ENCODE assay signal across 9 mouse cellular contexts in genomic region chr7:16728596-16729348, GRCm38 (mm10). TPM values are rescaled to one million over a fixed set of nuclear protein-coding genes. Genes with fewer than 3 reads are reported as not detected.
DNase-seq lines count a peak whose midpoint lies in the region; ATAC-seq and TF ChIP-seq lines count a peak whose summit lies in the region.
"Had no signal": no experiment of that assay in that cellular context is flagged by ENCODE, and none has a peak within 500 bp of the region (broad histone marks: within the 10 kb centered on the region; RNA-seq: fewer than 3 reads in every experiment).

No protein-coding gene starts in this region.

- peak overlapping the region; percentile 58 for H3K27ac ChIP-seq in gastrocnemius, adult 2 months
- peak overlapping the region; percentile 14; the same call in 1 of the 2 replicates for H3K27ac ChIP-seq in hindbrain, embryonic 16.5 days (ENCODE audit: low read depth, low read length)
- peak overlapping the region; percentile 85 for H3K27ac ChIP-seq in limb, embryonic 10.5 days
- no peak overlapping the region for H3K27ac ChIP-seq in midbrain, embryonic 12.5 days (replicated peaks)
- H3K27ac ChIP-seq in small intestine, adult 2 months (ENCODE audit: insufficient read depth, low read depth, low read length) = no peak overlapping the region

- DNase-seq in adrenal gland, adult (ENCODE audit: inconsistent age in 2 of 2, low spot score in 1 of 2) = peak; percentile 59 to 85
- DNase-seq in adrenal gland, adult 8-10 months = no peak
- DNase-seq in cerebellum, postnatal 10 days = peak; percentile 86 to 90
- peak; percentile 78 for DNase-seq in gastrocnemius, adult 2 months
- peak; percentile 77 for DNase-seq in limb, embryonic 10.5 days (ENCODE audit: low spot score)

- ATAC-seq in hindbrain, embryonic 16.5 days = peak; percentile 74
- peak; percentile 51; the same call in 1 of the 2 replicates for ATAC-seq in midbrain, embryonic 12.5 days (ENCODE audit: low FRiP score, low read depth)

- H3K27me3 ChIP-seq in hindbrain, embryonic 16.5 days (replicated peaks; ENCODE audit: control insufficient read depth, insufficient read depth, low read length) = no peaks in the 10 kb centered on the region
- H3K27me3 ChIP-seq in limb, embryonic 10.5 days (ENCODE audit: low read depth, poor library complexity, severe bottlenecking) = no peaks in the 10 kb centered on the region
- no peaks in the 10 kb centered on the region for H3K27me3 ChIP-seq in midbrain, embryonic 12.5 days
- no peaks in the 10 kb centered on the region for H3K27me3 ChIP-seq in small intestine, adult 2 months (ENCODE audit: control insufficient read depth, insufficient read depth, low read length)

- TF ChIP-seq POLR2A in small intestine, adult 2 months (IDR thresholded peaks at IDR 0.05; ENCODE audit: low read depth, low read length) = no peak

- peak overlapping the region; percentile 39; the same call in 1 of the 2 replicates for H3K9ac ChIP-seq in hindbrain, embryonic 16.5 days (ENCODE audit: low read depth, low read length)
- no peak overlapping the region for H3K9ac ChIP-seq in midbrain, embryonic 12.5 days (replicated peaks)

- intact Hi-C loops in gastrocnemius, adult 2 months (cut with DNase I) = loop anchor here (1.0 to 10.0 kb wide), 2 partner anchors 100 to 254 kb away; partner anchors contain the start of gene Npas1

- TF ChIP-seq CTCF in gastrocnemius, adult 2 months (IDR thresholded peaks at IDR 0.05) = peak; percentile 75
- peak; percentile 64; the same call in 1 of the 2 replicates for TF ChIP-seq CTCF in small intestine, adult 2 months (IDR thresholded peaks at IDR 0.05; ENCODE audit: extremely low read depth, insufficient read length, insufficient replicate concordance, low read depth, low read length)

- 26% methylated on average over 14 of the region's 14 CpGs for WGBS in hindbrain, embryonic 16.5 days
- 30% methylated on average over 14 of the region's 14 CpGs for WGBS in limb, embryonic 10.5 days
- WGBS in midbrain, embryonic 12.5 days = 34% methylated on average over 14 of the region's 14 CpGs
- 15% methylated on average over 14 of the region's 14 CpGs for WGBS in small intestine, adult 2 months

- peaks cover 4% of the 10 kb centered on the region; the same call in 1 of the 2 replicates for H3K4me1 ChIP-seq in hindbrain, embryonic 16.5 days (ENCODE audit: control insufficient read depth, insufficient read depth, low read depth, low read length)
- H3K4me1 ChIP-seq in limb, embryonic 10.5 days = peaks cover 21% of the 10 kb centered on the region
- H3K4me1 ChIP-seq in midbrain, embryonic 12.5 days = no peaks in the 10 kb centered on the region; the same call in 1 of the 2 replicates
- peaks cover 12% of the 10 kb centered on the region; the same call in 1 of the 2 replicates for H3K4me1 ChIP-seq in small intestine, adult 2 months (ENCODE audit: control insufficient read depth, insufficient read depth, insufficient read length, low read length)

- peak overlapping the region; percentile 46 for H3K4me2 ChIP-seq in hindbrain, embryonic 16.5 days (ENCODE audit: low read length)
- peak overlapping the region; percentile 29 for H3K4me2 ChIP-seq in midbrain, embryonic 12.5 days (replicated peaks)

- no peaks in the 10 kb centered on the region for H3K36me3 ChIP-seq in hindbrain, embryonic 16.5 days (ENCODE audit: control insufficient read depth, insufficient read depth, low read length)
- no peaks in the 10 kb centered on the region for H3K36me3 ChIP-seq in limb, embryonic 10.5 days
- no peaks in the 10 kb centered on the region for H3K36me3 ChIP-seq in midbrain, embryonic 12.5 days
- no peaks in the 10 kb centered on the region for H3K36me3 ChIP-seq in small intestine, adult 2 months (ENCODE audit: control insufficient read depth, insufficient read depth, low read length)

- H3K9me3 ChIP-seq in hindbrain, embryonic 16.5 days (ENCODE audit: control insufficient read depth, low read length) = no peaks in the 10 kb centered on the region
- no peaks in the 10 kb centered on the region for H3K9me3 ChIP-seq in limb, embryonic 10.5 days (replicated peaks)
- H3K9me3 ChIP-seq in midbrain, embryonic 12.5 days = no peaks in the 10 kb centered on the region

- peak overlapping the region; percentile 44 for H3K4me3 ChIP-seq in gastrocnemius, adult 2 months
- peak overlapping the region; percentile 26 for H3K4me3 ChIP-seq in hindbrain, embryonic 16.5 days (ENCODE audit: low read length)
- H3K4me3 ChIP-seq in limb, embryonic 10.5 days = peak overlapping the region; percentile 33; the same call in 1 of the 2 replicates
- H3K4me3 ChIP-seq in midbrain, embryonic 12.5 days = peak overlapping the region; percentile 6; the same call in 1 of the 2 replicates
- H3K4me3 ChIP-seq in small intestine, adult 2 months (ENCODE audit: low read depth, low read length) = no peak overlapping the region

RNA-seq across cellular contexts. Expression of gene Ceacam9, which starts 7.0 kb away (rescaled TPM):
- not detected for total RNA-seq in adrenal gland, adult 8-10 months (2022)
- not detected for total RNA-seq in gastrocnemius, adult 2 months (2021)
- 0.33 and 0.51 TPM in 2 replicates for polyA plus RNA-seq in hindbrain, embryonic 16.5 days (2015; fragmentation: Nextera tagmentation; extraction: Ambion mirVana)
- not detected in 2 replicates for polyA plus RNA-seq in limb, embryonic 10.5 days (2016; fragmentation: Nextera tagmentation; extraction: Ambion mirVana)
- not detected in 2 replicates for polyA plus RNA-seq in midbrain, embryonic 12.5 days (2016; fragmentation: Nextera tagmentation; extraction: Ambion mirVana)
- not detected in 2 replicates for polyA plus RNA-seq in small intestine, adult 2 months (2012; rRNA removed)
- polyA plus RNA-seq: C2C12 had no signal

RNA-seq across cellular contexts. Expression of gene Ap2s1, which starts 9.4 kb away (rescaled TPM):
- 100 to 1,000 TPM; 127 to 153 (median 133) TPM for total RNA-seq in adrenal gland, adult 8-10 months (2022)
- total RNA-seq in gastrocnemius, adult 2 months (2021) = 10 to 100 TPM; 49.6 to 56.4 TPM
- polyA plus RNA-seq in hindbrain, embryonic 16.5 days (2015; fragmentation: Nextera tagmentation; extraction: Ambion mirVana) = 447 and 505 TPM in 2 replicates
- polyA plus RNA-seq in limb, embryonic 10.5 days (2016; fragmentation: Nextera tagmentation; extraction: Ambion mirVana) = 250 and 252 TPM in 2 replicates
- 278 and 285 TPM in 2 replicates for polyA plus RNA-seq in midbrain, embryonic 12.5 days (2016; fragmentation: Nextera tagmentation; extraction: Ambion mirVana)
- polyA plus RNA-seq in small intestine, adult 2 months (2012; rRNA removed) = 276 and 540 TPM in 2 replicates

RNA-seq across cellular contexts. Expression of gene Slc1a5, which starts 52.4 kb away (rescaled TPM):
- 100 to 1,000 TPM in 1 of 4 experiments, 10 to 100 TPM in 3; 77.8 to 202 (median 91.2) TPM for total RNA-seq in adrenal gland, adult 8-10 months (2022)
- 10 to 100 TPM; 11.0 to 14.6 TPM for total RNA-seq in gastrocnemius, adult 2 months (2021)
- polyA plus RNA-seq in hindbrain, embryonic 16.5 days (2015; fragmentation: Nextera tagmentation; extraction: Ambion mirVana) = 9.6 and 11.5 TPM in 2 replicates
- 48.3 and 48.7 TPM in 2 replicates for polyA plus RNA-seq in limb, embryonic 10.5 days (2016; fragmentation: Nextera tagmentation; extraction: Ambion mirVana)
- 33.3 and 33.6 TPM in 2 replicates for polyA plus RNA-seq in midbrain, embryonic 12.5 days (2016; fragmentation: Nextera tagmentation; extraction: Ambion mirVana)
- polyA plus RNA-seq in small intestine, adult 2 months (2012; rRNA removed) = 37.8 and 43.5 TPM in 2 replicates

RNA-seq across cellular contexts. Expression of gene Ceacam15, which starts 53.3 kb away (rescaled TPM):
- total RNA-seq in adrenal gland, adult 8-10 months (2022) = not detected
- not detected for total RNA-seq in gastrocnemius, adult 2 months (2021)
- not detected in 2 replicates for polyA plus RNA-seq in hindbrain, embryonic 16.5 days (2015; fragmentation: Nextera tagmentation; extraction: Ambion mirVana)
- not detected in 2 replicates for polyA plus RNA-seq in limb, embryonic 10.5 days (2016; fragmentation: Nextera tagmentation; extraction: Ambion mirVana)
- not detected in 2 replicates for polyA plus RNA-seq in midbrain, embryonic 12.5 days (2016; fragmentation: Nextera tagmentation; extraction: Ambion mirVana)
- not detected in 2 replicates for polyA plus RNA-seq in small intestine, adult 2 months (2012; rRNA removed)
- polyA plus RNA-seq: C2C12 had no signal

Comparison
In these comparisons a context has a peak if more than half of its experiments do, and no peak if none do; other contexts are left out.
1. H3K27ac ChIP-seq: peak in gastrocnemius, adult 2 months (single experiment), hindbrain, embryonic 16.5 days (single experiment) and limb, embryonic 10.5 days (single experiment); none in midbrain, embryonic 12.5 days (single experiment) and small intestine, adult 2 months (single experiment).